Mouse (Mus musculus) ES-Bruce4 (cell line): Measurements from ENCODE around the gene Ube2e1. TPM values are rescaled to one million over a fixed set of nuclear protein-coding genes. Genes with fewer than 3 reads are reported as not detected.
A peak's percentile ranks its signal among the peaks of the same experiment; 100 is the strongest.
"Not testable (repeated sequence)": the region's sequence is repeated elsewhere in the genome, so short reads cannot be mapped to it uniquely, and the experiment has no call there.

Experiments used
- H3K27ac ChIP-seq: 2 replicates; pipeline ENCODE4 v1.5.1; 2012; ENCODE audit warnings: low read length, inconsistent platforms; ENCODE audit not compliant: insufficient read depth
- H3K27me3 ChIP-seq: 2 replicates; pipeline ENCODE4 v1.6.1; 2012; ENCODE audit warnings: mild to moderate bottlenecking, low read length, inconsistent platforms; ENCODE audit not compliant: control insufficient read depth, poor library complexity, insufficient read depth, severe bottlenecking
- H3K36me3 ChIP-seq: 2 replicates; pipeline ENCODE4 v1.6.1; 2012; ENCODE audit warnings: inconsistent platforms, mild to moderate bottlenecking, low read length, moderate library complexity; ENCODE audit not compliant: control insufficient read depth, poor library complexity, insufficient read depth, severe bottlenecking
- H3K4me1 ChIP-seq: one replicate; pipeline ENCODE4 v1.8.1; 2011; ENCODE audit warnings: low read length; ENCODE audit not compliant: control insufficient read depth, insufficient read depth
- H3K4me3 ChIP-seq: 2 replicates; pipeline ENCODE4 v1.5.1; 2011; ENCODE audit warnings: low read depth, mild to moderate bottlenecking, low read length
- H3K9ac ChIP-seq: 2 replicates; pipeline ENCODE4 v1.6.1; 2012; ENCODE audit warnings: low read depth, mild to moderate bottlenecking, inconsistent platforms; ENCODE audit not compliant: poor library complexity, severe bottlenecking
- H3K9me3 ChIP-seq: replicated peaks from 2 replicates; pipeline ENCODE4 v1.6.1; 2012; ENCODE audit warnings: mild to moderate bottlenecking, low read length, inconsistent platforms; ENCODE audit not compliant: control insufficient read depth, poor library complexity, insufficient read depth, severe bottlenecking
- CTCF ChIP-seq: IDR thresholded peaks from one replicate; pipeline ENCODE4 v1.8.1; 2011; ENCODE audit warnings: low read depth, low read length
- EP300 ChIP-seq: IDR thresholded peaks from 2 replicates; pipeline ENCODE4 v1.6.1; 2011; ENCODE audit warnings: low read depth, low read length; ENCODE audit not compliant: insufficient read depth
- POLR2A ChIP-seq: IDR thresholded peaks from one replicate; pipeline ENCODE4 v1.8.1; 2011; ENCODE audit warnings: low read length; ENCODE audit not compliant: insufficient read depth
- polyA plus RNA-seq: library from polyadenylated mRNA; stranded (reverse); fragments of >200 nt; gene quantifications from 2 replicates; pipeline ENCODE4 v1.2.4, GENCODE M21; 2011; ENCODE audit warnings: low read depth; ENCODE audit not compliant: missing spikeins, insufficient read depth, insufficient read length

Ube2e1 gene
- polyA plus RNA-seq, 1 experiment, result 128 TPM

GRCm38 (mm10) chr14:18284581-18284980 is 47.1 kb downstream of the Ube2e1 start:
- H3K4me3 ChIP-seq, result no peak overlapping the region
- TF ChIP-seq EP300 (no peak), CTCF (no peak), POLR2A (no peak)
- no peaks in the 10 kb centered on the region for H3K27me3 ChIP-seq
- H3K27ac ChIP-seq, result no peak overlapping the region
- no peaks in the 10 kb centered on the region for H3K9me3 ChIP-seq
- H3K4me1 ChIP-seq, result no peaks in the 10 kb centered on the region
- H3K9ac ChIP-seq, result no peak overlapping the region
- peaks cover 2% of the 10 kb centered on the region; the same call in 1 of the 2 replicates for H3K36me3 ChIP-seq

- no peaks in the 10 kb centered on the region for H3K4me1 ChIP-seq
- H3K4me3 ChIP-seq, result no peak overlapping the region
- TF ChIP-seq EP300 (no peak), POLR2A (no peak), CTCF (no peak)
- H3K9ac ChIP-seq, result no peak overlapping the region
- H3K9me3 ChIP-seq, result no peaks in the 10 kb centered on the region
- no peaks in the 10 kb centered on the region for H3K27me3 ChIP-seq
- no peak overlapping the region for H3K27ac ChIP-seq
- H3K36me3 ChIP-seq, result peaks cover 13% of the 10 kb centered on the region; the same call in 1 of the 2 replicates
Observed at GRCm38 (mm10) chr14:18280375-18280774, 51.3 kb downstream of the Ube2e1 start.

GRCm38 (mm10) chr14:18274526-18274925 is 57.1 kb downstream of the Ube2e1 start:
- Histone ChIP-seq H3K9ac (no peak overlapping the region), H3K36me3 (peaks cover 18% of the 10 kb centered on the region), H3K27ac (no peak overlapping the region), H3K27me3 (no peaks in the 10 kb centered on the region), H3K4me3 (no peak overlapping the region), H3K9me3 (no peaks in the 10 kb centered on the region), H3K4me1 (peaks cover 1% of the 10 kb centered on the region)
- TF ChIP-seq POLR2A, result no peak
- TF ChIP-seq EP300, result no peak
- no peak for TF ChIP-seq CTCF

- Histone ChIP-seq H3K27me3 (no peaks in the 10 kb centered on the region), H3K4me3 (peak overlapping the region; percentile 95), H3K9ac (peak overlapping the region; percentile 67), H3K4me1 (peaks cover 1% of the 10 kb centered on the region), H3K9me3 (no peaks in the 10 kb centered on the region), H3K27ac (no peak overlapping the region), H3K36me3 (peaks cover 35% of the 10 kb centered on the region)
- no peak for TF ChIP-seq EP300
- TF ChIP-seq CTCF, result no peak
- TF ChIP-seq POLR2A, result no peak
Observed at GRCm38 (mm10) chr14:18271666-18272065, 60.0 kb downstream of the Ube2e1 start.

- Histone ChIP-seq H3K27me3 (no peaks in the 10 kb centered on the region), H3K27ac (peak within 1 kb of the TSS; percentile 34), H3K9me3 (no peaks in the 10 kb centered on the region), H3K36me3 (peaks cover 38% of the 10 kb centered on the region), H3K9ac (peak within 1 kb of the TSS; percentile 86), H3K4me1 (peaks cover 1% of the 10 kb centered on the region), H3K4me3 (peak within 1 kb of the TSS; percentile 96)
- TF ChIP-seq EP300 (no peak), CTCF (no peak), POLR2A (peak; percentile 63)
Observed at GRCm38 (mm10) chr14:18270529-18271441, 60.9 kb downstream of the Ube2e1 start, which contains the start of the genes Nkiras1 and Rpl15. Nkiras1 (plus strand) TSS chr14:18271136. Rpl15 (minus strand) TSS chr14:18271391.

GRCm38 (mm10) chr14:18269947-18270528 is 61.6 kb downstream of the Ube2e1 start:
- H3K9me3 ChIP-seq, H3K27me3 ChIP-seq, H3K4me1 ChIP-seq: not testable (repeated sequence)
- Histone ChIP-seq H3K27ac (peak overlapping the region; percentile 34), H3K9ac (peak overlapping the region; percentile 86), H3K36me3 (peaks cover 34% of the 10 kb centered on the region), H3K4me3 (peak overlapping the region; percentile 96)
